Mouse (Mus musculus) T-helper 1 cell (primary cell): ENCODE measurements around the gene Hdac4.

Experiments used
- in situ Hi-C: fragments of 300-600 bp; cut with MboI, MseI; formaldehyde crosslinking; loops from one replicate; pipeline ENCODE4 v1.15.1; 2025; ENCODE audit warnings: high pct_unique_total_duplicates

Gene Hdac4

GRCm38 (mm10) chr1:91968710-91969379 is 226.7 kb downstream of the Hdac4 start:
- in situ Hi-C loops: no loop called here

- in situ Hi-C loops: no loop called here
These were observed 228.5 kb downstream of the Hdac4 start for GRCm38 (mm10) chr1:91967041-91967440.

GRCm38 (mm10) chr1:91964486-91965335 is 230.8 kb downstream of the Hdac4 start:
- in situ Hi-C loops: no loop called here

GRCm38 (mm10) chr1:91962256-91962655 is 233.2 kb downstream of the Hdac4 start:
- in situ Hi-C loops: no loop called here

- in situ Hi-C loops: no loop called here
These were observed 234.3 kb downstream of the Hdac4 start for GRCm38 (mm10) chr1:91961231-91961630.

- in situ Hi-C loops: loop anchor here (5.0 kb wide), 1 partner anchor 397 kb away; no protein-coding TSS in a partner anchor
These were observed 235.6 kb downstream of the Hdac4 start for GRCm38 (mm10) chr1:91959891-91960290.

GRCm38 (mm10) chr1:91959044-91959443 is 236.5 kb downstream of the Hdac4 start:
- in situ Hi-C loops: loop anchor here (5.0 kb wide), 1 partner anchor 398 kb away; no protein-coding TSS in a partner anchor

GRCm38 (mm10) chr1:91956229-91956628 is 239.3 kb downstream of the Hdac4 start:
- in situ Hi-C loops: loop anchor here (5.0 kb wide), 1 partner anchor 401 kb away; no protein-coding TSS in a partner anchor

GRCm38 (mm10) chr1:91954954-91955353 is 240.5 kb downstream of the Hdac4 start:
- in situ Hi-C loops: loop anchor here (5.0 kb wide), 1 partner anchor 402 kb away; no protein-coding TSS in a partner anchor

GRCm38 (mm10) chr1:91952912-91953311 is 242.6 kb downstream of the Hdac4 start:
- in situ Hi-C loops: no loop called here

- in situ Hi-C loops: loop anchor here (10.0 kb wide), 1 partner anchor 1853 kb away; no protein-coding TSS in a partner anchor
These were observed 248.1 kb downstream of the Hdac4 start for GRCm38 (mm10) chr1:91947441-91947840.

- in situ Hi-C loops: loop anchor here (10.0 kb wide), 1 partner anchor 1848 kb away; no protein-coding TSS in a partner anchor
These were observed 252.9 kb downstream of the Hdac4 start for GRCm38 (mm10) chr1:91942583-91942982.

- in situ Hi-C loops: loop anchor here (10.0 kb wide), 1 partner anchor 1847 kb away; no protein-coding TSS in a partner anchor
These were observed 253.5 kb downstream of the Hdac4 start for GRCm38 (mm10) chr1:91942031-91942430.

GRCm38 (mm10) chr1:91941094-91941493 is 254.4 kb downstream of the Hdac4 start:
- in situ Hi-C loops: loop anchor here (10.0 kb wide), 1 partner anchor 1846 kb away; no protein-coding TSS in a partner anchor

- in situ Hi-C loops: no loop called here
These were observed 260.3 kb downstream of the Hdac4 start for GRCm38 (mm10) chr1:91935171-91935570.

GRCm38 (mm10) chr1:91933681-91934080 is 261.8 kb downstream of the Hdac4 start:
- in situ Hi-C loops: no loop called here

- in situ Hi-C loops: no loop called here
These were observed 263.3 kb downstream of the Hdac4 start for GRCm38 (mm10) chr1:91932221-91932620.

- in situ Hi-C loops: no loop called here
These were observed 263.7 kb downstream of the Hdac4 start for GRCm38 (mm10) chr1:91931786-91932185.

GRCm38 (mm10) chr1:91931196-91931595 is 264.3 kb downstream of the Hdac4 start:
- in situ Hi-C loops: no loop called here

GRCm38 (mm10) chr1:91929051-91929450 is 266.4 kb downstream of the Hdac4 start:
- in situ Hi-C loops: no loop called here

- in situ Hi-C loops: no loop called here
These were observed 267.8 kb downstream of the Hdac4 start for GRCm38 (mm10) chr1:91927536-91928315.
